Mouse (Mus musculus): ENCODE data around the gene Timm17b. TPM values are rescaled to one million over a fixed set of nuclear protein-coding genes. Genes with fewer than 3 reads are reported as not detected.

The Timm17b gene
- polyA plus RNA-seq, 1 experiment from 2014 or later, result 130 TPM

- no peak for ATAC-seq (ENCODE audit: extremely low read depth, insufficient number of reproducible peaks, low FRiP score, low TSS enrichment)
- Histone ChIP-seq H3K4me2 (peak overlapping the region; percentile 62), H3K27me3 (replicated peaks) (peaks cover 87% of the 10 kb centered on the region), H3K4me1 (0 out of 2 replicates have a peak, but pooled peaks cover 11% of the 10 kb centered on the region), H3K9ac (no peak overlapping the region), H3K9me3 (no peaks in the 10 kb centered on the region), H3K27ac (replicated peaks) (no peak overlapping the region), H3K36me3 (no peaks in the 10 kb centered on the region), H3K4me3 (peak overlapping the region; percentile 40)
- WGBS, result 5% methylated on average over 32 of the region's 48 CpGs
Measured at GRCm38 (mm10) chrX:7922032-7922431, 22.9 kb downstream of the Timm17b start.

- no peak for ATAC-seq (ENCODE audit: extremely low read depth, insufficient number of reproducible peaks, low FRiP score, low TSS enrichment)
- H3K4me1 ChIP-seq, result 0 out of 2 replicates have a peak, but pooled peaks cover 11% of the 10 kb centered on the region
- 57% methylated on average over 6 of the region's 6 CpGs for WGBS
- no peak overlapping the region for H3K27ac ChIP-seq (replicated peaks)
- H3K9me3 ChIP-seq, result no peaks in the 10 kb centered on the region
- no peak overlapping the region for H3K4me3 ChIP-seq
- peaks cover 84% of the 10 kb centered on the region for H3K27me3 ChIP-seq (replicated peaks)
- H3K9ac ChIP-seq, result no peak overlapping the region
- peaks cover 13% of the 10 kb centered on the region for H3K36me3 ChIP-seq
- no peak overlapping the region for H3K4me2 ChIP-seq
Measured at GRCm38 (mm10) chrX:7926266-7926665, 27.1 kb downstream of the Timm17b start.

GRCm38 (mm10) chrX:7927116-7927515 is 28.0 kb downstream of the Timm17b start:
- Histone ChIP-seq H3K27me3 (replicated peaks) (peaks cover 76% of the 10 kb centered on the region), H3K9ac (no peak overlapping the region), H3K4me2 (peak overlapping the region; percentile 31), H3K4me3 (0 out of 2 replicates have a peak overlapping the region, but pooled peaks have one; percentile 14), H3K36me3 (peaks cover 22% of the 10 kb centered on the region), H3K4me1 (0 out of 2 replicates have a peak, but pooled peaks cover 8% of the 10 kb centered on the region), H3K27ac (replicated peaks) (no peak overlapping the region), H3K9me3 (no peaks in the 10 kb centered on the region)
- 19% methylated on average over 10 of the region's 10 CpGs for WGBS
- no peak for ATAC-seq (ENCODE audit: extremely low read depth, insufficient number of reproducible peaks, low FRiP score, low TSS enrichment)

DNA sequence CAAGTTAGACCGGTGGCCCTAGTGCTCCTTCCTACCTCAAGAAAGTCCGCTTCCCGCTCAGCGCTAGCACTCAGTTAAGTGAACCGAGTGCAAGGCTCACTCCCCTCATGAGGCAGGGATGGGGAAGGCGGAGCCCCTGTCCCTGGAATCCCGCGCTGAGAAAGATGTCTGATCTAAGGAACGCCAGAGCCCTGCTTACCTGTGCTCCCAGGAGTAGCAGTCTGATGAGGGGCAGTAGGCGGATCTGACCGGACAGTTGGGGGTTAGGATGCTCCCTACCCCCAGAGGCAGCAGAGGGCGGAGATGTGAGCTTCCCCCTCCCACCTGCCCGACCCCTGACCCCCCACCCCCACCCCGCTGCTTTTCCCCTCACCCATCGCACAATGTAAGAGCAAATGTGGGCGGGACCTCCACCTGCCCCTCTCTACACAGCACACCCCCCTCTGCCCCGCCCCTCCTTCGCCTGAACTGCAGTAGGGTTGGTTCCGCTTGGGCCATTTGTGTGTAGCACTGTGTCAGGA is 29.2 kb downstream of the Timm17b start, which contains the start of gene Eras:
Gene Eras, minus strand, starts transcription at position 338 of the 521 bp plus-strand sequence.
- WGBS, result 14% methylated on average over 17 of the region's 19 CpGs
- peaks cover 63% of the 10 kb centered on the region for H3K27me3 ChIP-seq (replicated peaks)
- H3K4me1 ChIP-seq, result no peaks in the 10 kb centered on the region
- H3K27ac ChIP-seq (replicated peaks), result no peak within 1 kb of the TSS
- no peak for ATAC-seq (ENCODE audit: extremely low read depth, insufficient number of reproducible peaks, low FRiP score, low TSS enrichment)
- H3K9ac ChIP-seq, result no peak within 1 kb of the TSS
- H3K4me2 ChIP-seq, result peak within 1 kb of the TSS; percentile 31
- H3K4me3 ChIP-seq, result peak within 1 kb of the TSS; percentile 14
- peaks cover 32% of the 10 kb centered on the region for H3K36me3 ChIP-seq
- H3K9me3 ChIP-seq, result no peaks in the 10 kb centered on the region

DNA sequence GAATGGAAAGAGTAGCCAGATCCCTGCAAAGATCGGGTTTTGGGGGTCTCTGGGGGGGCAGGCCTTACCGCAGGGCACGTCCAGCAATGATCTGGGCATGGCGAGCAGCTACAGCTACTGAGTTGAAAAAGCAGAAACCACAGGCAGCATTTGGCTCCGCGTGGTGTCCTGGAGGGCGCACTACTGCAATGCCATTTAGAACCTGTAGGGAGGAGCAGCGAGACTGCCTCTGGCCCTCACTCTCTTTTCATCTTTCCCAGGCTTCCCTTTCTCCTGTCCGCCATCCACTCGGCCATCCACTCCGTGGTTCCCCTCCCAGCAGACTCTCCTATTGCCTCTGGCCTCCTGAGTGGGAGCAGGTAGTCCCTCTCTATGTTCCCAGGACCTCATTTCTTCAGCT is 37.7 kb downstream of the Timm17b start:
- WGBS, result 47% methylated on average over 11 of the region's 11 CpGs
- Histone ChIP-seq H3K9ac (no peak overlapping the region), H3K36me3 (peaks cover 66% of the 10 kb centered on the region), H3K27me3 (replicated peaks) (no peaks in the 10 kb centered on the region), H3K9me3 (no peaks in the 10 kb centered on the region), H3K4me1 (no peaks in the 10 kb centered on the region), H3K4me2 (no peak overlapping the region), H3K4me3 (no peak overlapping the region), H3K27ac (replicated peaks) (no peak overlapping the region)
- ATAC-seq (ENCODE audit: extremely low read depth, insufficient number of reproducible peaks, low FRiP score, low TSS enrichment), result no peak

GRCm38 (mm10) chrX:7937667-7938066 is 38.5 kb downstream of the Timm17b start:
- WGBS, result 94% methylated on average over 6 of the region's 6 CpGs
- Histone ChIP-seq H3K4me2 (no peak overlapping the region), H3K9me3 (no peaks in the 10 kb centered on the region), H3K9ac (no peak overlapping the region), H3K27ac (replicated peaks) (no peak overlapping the region), H3K4me1 (no peaks in the 10 kb centered on the region), H3K27me3 (replicated peaks) (no peaks in the 10 kb centered on the region), H3K36me3 (peaks cover 62% of the 10 kb centered on the region), H3K4me3 (no peak overlapping the region)
- no peak for ATAC-seq (ENCODE audit: extremely low read depth, insufficient number of reproducible peaks, low FRiP score, low TSS enrichment)

GRCm38 (mm10) chrX:7945618-7946017 is 46.5 kb downstream of the Timm17b start:
- Histone ChIP-seq H3K9me3 (no peaks in the 10 kb centered on the region), H3K27ac (replicated peaks) (no peak overlapping the region), H3K4me2 (no peak overlapping the region), H3K9ac (no peak overlapping the region), H3K4me1 (peaks cover 4% of the 10 kb centered on the region), H3K4me3 (no peak overlapping the region), H3K27me3 (replicated peaks) (no peaks in the 10 kb centered on the region), H3K36me3 (peaks cover 18% of the 10 kb centered on the region)
- WGBS, result 83% methylated on average over 8 of the region's 8 CpGs
- ATAC-seq (ENCODE audit: extremely low read depth, insufficient number of reproducible peaks, low FRiP score, low TSS enrichment), result no peak

GRCm38 (mm10) chrX:7947108-7947899 is 48.1 kb downstream of the Timm17b start, which contains the start of gene Hdac6:
TSS of gene Hdac6 (minus strand) at chrX:7947889.
- H3K9ac ChIP-seq, result peak within 1 kb of the TSS; percentile 79
- 9% methylated on average over 36 of the region's 37 CpGs for WGBS
- H3K27ac ChIP-seq (replicated peaks), result peak within 1 kb of the TSS; percentile 67
- peaks cover 8% of the 10 kb centered on the region; the same call in 1 of the 2 replicates for H3K36me3 ChIP-seq
- ATAC-seq (ENCODE audit: extremely low read depth, insufficient number of reproducible peaks, low FRiP score, low TSS enrichment), result no peak
- H3K4me3 ChIP-seq, result peak within 1 kb of the TSS; percentile 62
- H3K4me2 ChIP-seq, result peak within 1 kb of the TSS; percentile 69
- H3K9me3 ChIP-seq, result no peaks in the 10 kb centered on the region
- no peaks in the 10 kb centered on the region for H3K27me3 ChIP-seq (replicated peaks)
- H3K4me1 ChIP-seq, result peaks cover 4% of the 10 kb centered on the region

GRCm38 (mm10) chrX:7947900-7948492 is 48.8 kb downstream of the Timm17b start:
- Histone ChIP-seq H3K9ac (peak overlapping the region; percentile 76), H3K27ac (replicated peaks) (peak overlapping the region; percentile 67), H3K27me3 (replicated peaks) (no peaks in the 10 kb centered on the region), H3K36me3 (peaks cover 8% of the 10 kb centered on the region; the same call in 1 of the 2 replicates), H3K4me3 (peak overlapping the region; percentile 62), H3K9me3 (no peaks in the 10 kb centered on the region), H3K4me1 (peaks cover 4% of the 10 kb centered on the region), H3K4me2 (peak overlapping the region; percentile 69)
- ATAC-seq (ENCODE audit: extremely low read depth, insufficient number of reproducible peaks, low FRiP score, low TSS enrichment), result peak; percentile 96
- 9% methylated on average over 38 of the region's 38 CpGs for WGBS

- H3K27me3 ChIP-seq (replicated peaks), result no peaks in the 10 kb centered on the region
- H3K27ac ChIP-seq (replicated peaks), result no peak overlapping the region
- WGBS, result 81% methylated on average over 7 of the region's 7 CpGs
- H3K4me1 ChIP-seq, result peaks cover 4% of the 10 kb centered on the region
- ATAC-seq (ENCODE audit: extremely low read depth, insufficient number of reproducible peaks, low FRiP score, low TSS enrichment), result no peak
- H3K9me3 ChIP-seq, result no peaks in the 10 kb centered on the region
- H3K9ac ChIP-seq, result no peak overlapping the region
- H3K36me3 ChIP-seq, result 0 out of 2 replicates have a peak, but pooled peaks cover 4% of the 10 kb centered on the region
- H3K4me2 ChIP-seq, result no peak overlapping the region
- H3K4me3 ChIP-seq, result no peak overlapping the region
Measured at GRCm38 (mm10) chrX:7950091-7950490, 50.9 kb downstream of the Timm17b start.

Measured in heart, embryonic 13.5 days (tissue).